Mouse (Mus musculus) olfactory bulb, adult 2 months (tissue): ENCODE measurements around the gene Asb10.

Experiments used
- CTCF ChIP-seq: fragments of 200-500 bp; IDR thresholded peaks from 2 replicates; pipeline ENCODE4 v1.5.1; 2012; ENCODE audit warnings: low read depth, mild to moderate bottlenecking, low read length, moderate library complexity; ENCODE audit not compliant: insufficient read depth
- POLR2A ChIP-seq: fragments of 200-500 bp; IDR thresholded peaks from 2 replicates; pipeline ENCODE4 v1.6.1; 2012; ENCODE audit warnings: mild to moderate bottlenecking, low read depth, low read length, moderate library complexity; ENCODE audit not compliant: insufficient read depth

GRCm38 (mm10) chr5:24505513-24505912 is 35.3 kb downstream of the Asb10 start:
- TF ChIP-seq CTCF (no peak), POLR2A (no peak)
